Mouse (Mus musculus) liver, embryonic 14.5 days (tissue): ENCODE measurements around the gene Adamts18.

ENCODE experiments used
- CTCF ChIP-seq: IDR thresholded peaks from 2 replicates; pipeline ENCODE4 v1.5.1; 2016; ENCODE audit warnings: antibody characterized with exemption, low read depth, control low read depth
- EP300 ChIP-seq: IDR thresholded peaks from 2 replicates; pipeline ENCODE4 v1.6.1; 2016; ENCODE audit warnings: antibody characterized with exemption, low read depth

DNA sequence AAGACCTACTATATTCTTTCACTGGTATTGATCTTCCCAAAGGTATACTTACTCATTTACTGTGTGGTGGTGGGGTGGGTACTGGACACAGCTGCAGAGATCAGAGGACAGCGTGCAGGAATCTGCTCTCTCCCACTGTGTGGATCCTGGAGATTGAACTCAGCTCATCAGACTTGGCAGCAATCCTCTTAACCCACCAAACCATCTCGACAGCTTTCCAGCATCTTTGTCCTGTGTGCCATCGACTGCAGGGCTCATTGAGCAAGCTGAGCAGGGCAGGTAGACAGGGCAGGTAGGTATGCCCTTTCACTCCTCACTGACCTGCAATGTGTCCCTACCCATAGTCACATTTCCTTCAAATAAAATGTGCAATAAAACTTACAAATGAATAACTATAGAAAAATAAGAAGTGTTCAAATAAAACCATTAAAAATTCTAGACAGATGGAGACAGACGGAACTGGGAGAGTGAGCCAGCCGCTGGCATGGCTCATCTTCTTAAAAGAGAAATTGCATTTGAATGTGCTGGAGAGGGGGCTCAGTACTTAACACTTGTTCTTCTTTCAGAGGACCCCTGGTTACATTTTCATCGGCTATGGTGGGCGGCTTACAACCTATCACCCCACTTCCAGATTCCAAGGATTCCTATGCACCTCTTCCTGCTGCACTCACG is 6.2 kb upstream of the Adamts18 start:
- TF ChIP-seq CTCF (no peak), EP300 (no peak)
